Mouse (Mus musculus) adrenal gland, adult 10 weeks (tissue): ENCODE results near the gene Gm20917. TPM values are rescaled to one million over a fixed set of nuclear protein-coding genes. Genes with fewer than 3 reads are reported as not detected.

ENCODE experiments used
- polyA plus RNA-seq: library from polyadenylated mRNA; stranded (reverse); fragments of 350-450 nt; fragmentation: Illumina TruSeq; extraction: RNeasy Lipid Tissue Mini Kit (QIAGEN cat#74804); gene quantifications from one replicate; pipeline ENCODE4 v1.2.3, GENCODE M21; 2014; ENCODE audit warnings: low read depth, low replicate concordance

Gm20917 gene
- polyA plus RNA-seq, result not detected

DNA sequence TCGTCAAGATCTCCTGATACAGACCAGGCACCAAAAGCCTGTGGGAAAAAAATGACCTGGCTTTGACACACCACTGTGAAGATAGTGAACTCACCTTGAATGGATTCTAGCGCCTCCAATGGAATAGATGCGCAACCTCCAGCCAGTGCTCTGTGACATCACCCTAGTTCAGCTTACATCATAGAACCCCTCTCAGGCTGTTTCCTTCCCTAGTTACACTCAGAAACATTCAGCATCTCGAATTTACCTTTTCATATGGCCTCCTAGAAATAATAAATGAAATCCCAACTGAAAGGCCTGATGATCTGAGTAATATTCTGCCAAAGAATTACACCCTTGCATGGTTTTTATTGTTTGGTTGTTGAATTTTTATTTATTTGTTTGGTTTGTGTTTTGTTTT is at the start of gene Gm20917:
Gene Gm20917 (minus strand): TSS at position 101 of the 400 bp plus-strand sequence.

Other genes starting within 250 kb of the Gm20917 start
- not detected for gene Gm20916, start 168.4 kb upstream of the Gm20917 start, polyA plus RNA-seq